Mouse (Mus musculus) heart, embryonic 12.5 days (tissue): ENCODE data around the gene Mmrn1. TPM values are rescaled to one million over a fixed set of nuclear protein-coding genes. Genes with fewer than 3 reads are reported as not detected.
"Not testable (repeated sequence)": the region's sequence is repeated elsewhere in the genome, so short reads cannot be mapped to it uniquely, and the experiment has no call there.

ENCODE experiments used
- ATAC-seq: fragments of 200-750 bp; cut with Nextera tagmentation; 2 replicates; pipeline ENCODE4 v1.8.0; 2017; ENCODE audit warnings: moderate TSS enrichment, moderate library complexity; ENCODE audit not compliant: insufficient number of reproducible peaks, low FRiP score
- H3K27ac ChIP-seq: fragments of 300-500 bp; sonication (generic); 2 replicates; pipeline ENCODE4 v1.5.1; 2016; ENCODE audit warnings: mild to moderate bottlenecking, moderate library complexity; ENCODE audit not compliant: poor library complexity, severe bottlenecking
- H3K27me3 ChIP-seq: fragments of 300-500 bp; sonication (generic); replicated peaks from 2 replicates; pipeline ENCODE4 v1.6.1; 2016; ENCODE audit warnings: mild to moderate bottlenecking, moderate library complexity
- H3K36me3 ChIP-seq: fragments of 300-500 bp; sonication (generic); 2 replicates; pipeline ENCODE4 v1.6.1; 2016; ENCODE audit warnings: mild to moderate bottlenecking, moderate library complexity
- H3K4me1 ChIP-seq: fragments of 300-500 bp; sonication (generic); replicated peaks from 2 replicates; pipeline ENCODE4 v1.6.1; 2016; ENCODE audit warnings: mild to moderate bottlenecking
- H3K4me2 ChIP-seq: fragments of 300-500 bp; sonication (generic); 2 replicates; pipeline ENCODE4 v1.6.1; 2016; ENCODE audit warnings: mild to moderate bottlenecking, moderate library complexity
- H3K4me3 ChIP-seq: fragments of 300-500 bp; sonication (generic); 2 replicates; pipeline ENCODE4 v1.5.1; 2016; ENCODE audit warnings: mild to moderate bottlenecking
- H3K9ac ChIP-seq: fragments of 300-500 bp; sonication (generic); 2 replicates; pipeline ENCODE4 v1.6.1; 2016; ENCODE audit warnings: mild to moderate bottlenecking, moderate library complexity
- H3K9me3 ChIP-seq: fragments of 300-500 bp; sonication (generic); replicated peaks from 2 replicates; pipeline ENCODE4 v1.6.1; 2016; ENCODE audit warnings: mild to moderate bottlenecking, moderate library complexity
- WGBS: fragments of 180-500 bp; shearing (Covaris S2); methylation state at CpG from one replicate; pipeline ENCODE4 v1.1.7; 2016; 5-methylcytosine and 5-hydroxymethylcytosine counted together
- polyA plus RNA-seq: library from polyadenylated mRNA; unstranded; fragments of >200 nt; fragmentation: Nextera tagmentation; extraction: Ambion mirVana; gene quantifications from 2 replicates; pipeline ENCODE4 v1.2.1, GENCODE M21; 2016

The Mmrn1 gene
- 3.0 and 3.6 TPM in 2 replicates for polyA plus RNA-seq

GRCm38 (mm10) chr6:60924676-60925075, at the start of gene Mmrn1:
Gene Mmrn1 (plus strand): TSS chr6:60924976.
- WGBS, result 92% methylated on average over 20 of the region's 20 CpGs
- not testable (repeated sequence) for H3K27ac ChIP-seq, H3K9me3 ChIP-seq, H3K4me1 ChIP-seq, ATAC-seq, H3K9ac ChIP-seq, H3K4me3 ChIP-seq, H3K36me3 ChIP-seq, H3K27me3 ChIP-seq, H3K4me2 ChIP-seq

DNA sequence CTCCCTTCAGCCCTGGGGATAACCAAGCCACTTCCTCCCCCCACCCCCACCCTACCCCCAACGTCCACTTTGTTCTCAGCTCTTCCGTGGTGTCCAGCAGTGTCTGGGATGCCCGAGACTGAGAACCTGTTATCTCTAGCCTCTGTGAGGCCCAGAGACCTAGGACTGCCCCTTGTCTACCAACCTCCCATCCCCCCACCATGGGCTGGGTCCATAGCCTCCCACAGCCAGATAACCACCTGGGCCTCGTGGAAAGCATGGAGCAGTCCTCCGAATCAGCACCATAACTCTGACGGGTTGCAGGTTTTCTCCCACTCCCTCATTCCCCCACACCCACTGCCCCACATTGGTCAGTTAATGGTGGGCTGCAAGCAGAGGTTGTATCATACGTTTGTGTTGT, 44.4 kb upstream of the Mmrn1 start:
- Histone ChIP-seq H3K4me1 (no peaks in the 10 kb centered on the region), H3K9ac (no peak overlapping the region)

GRCm38 (mm10) chr6:60881534-60881933, 43.2 kb upstream of the Mmrn1 start:
- no peaks in the 10 kb centered on the region for H3K9me3 ChIP-seq
- H3K36me3 ChIP-seq, result no peaks in the 10 kb centered on the region
- no peak overlapping the region for H3K4me3 ChIP-seq
- no peaks in the 10 kb centered on the region for H3K27me3 ChIP-seq
- H3K4me1 ChIP-seq, result no peaks in the 10 kb centered on the region
- H3K27ac ChIP-seq, result no peak overlapping the region
- no peak overlapping the region for H3K4me2 ChIP-seq
- no peak overlapping the region for H3K9ac ChIP-seq
- 70% methylated on average over 2 of the region's 2 CpGs for WGBS
- ATAC-seq, result no peak

More for the DNA sequence above, 44.4 kb upstream of the Mmrn1 start:
- WGBS, result 64% methylated on average over 7 of the region's 7 CpGs
- Histone ChIP-seq H3K36me3 (no peaks in the 10 kb centered on the region), H3K27ac (no peak overlapping the region), H3K9me3 (no peaks in the 10 kb centered on the region), H3K4me3 (no peak overlapping the region), H3K4me2 (no peak overlapping the region), H3K27me3 (no peaks in the 10 kb centered on the region)
- ATAC-seq, result 0 out of 2 replicates have a peak, but pooled peaks have one; percentile 25

GRCm38 (mm10) chr6:60907272-60907671, 17.5 kb upstream of the Mmrn1 start:
- no peak overlapping the region for H3K4me3 ChIP-seq
- no peak overlapping the region for H3K4me2 ChIP-seq
- H3K36me3 ChIP-seq, result no peaks in the 10 kb centered on the region
- ATAC-seq, result no peak
- no peaks in the 10 kb centered on the region for H3K4me1 ChIP-seq
- 85% methylated on average over 2 of the region's 2 CpGs for WGBS
- H3K9me3 ChIP-seq, result peaks cover 3% of the 10 kb centered on the region; the same call in 1 of the 2 replicates
- H3K27me3 ChIP-seq, result no peaks in the 10 kb centered on the region
- H3K27ac ChIP-seq, result no peak overlapping the region
- no peak overlapping the region for H3K9ac ChIP-seq

GRCm38 (mm10) chr6:60931364-60931763, 6.6 kb downstream of the Mmrn1 start:
- Histone ChIP-seq H3K4me1 (peaks cover 3% of the 10 kb centered on the region; the same call in 1 of the 2 replicates), H3K27me3 (no peaks in the 10 kb centered on the region), H3K9me3 (no peaks in the 10 kb centered on the region)

DNA sequence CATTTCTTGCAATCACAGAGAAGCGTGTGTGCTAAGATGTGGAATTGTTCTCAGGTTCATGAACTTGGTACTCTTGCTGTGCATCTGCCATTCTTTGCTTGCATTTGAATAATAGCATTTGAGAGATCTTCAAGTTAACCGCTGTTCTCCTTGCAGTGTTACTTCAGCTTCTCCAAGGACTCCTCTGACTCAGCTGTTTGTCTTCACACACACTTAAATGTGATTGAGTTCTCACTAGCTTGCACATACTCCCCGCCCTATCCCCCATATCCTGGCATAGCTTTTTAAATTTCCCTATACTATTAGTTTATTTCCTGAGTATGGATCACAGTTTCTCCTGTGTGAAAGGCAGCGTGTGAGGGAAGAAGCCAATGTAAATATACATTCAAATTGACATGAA, 10.1 kb downstream of the Mmrn1 start:
- Histone ChIP-seq H3K4me1 (peaks cover 3% of the 10 kb centered on the region; the same call in 1 of the 2 replicates), H3K9me3 (no peaks in the 10 kb centered on the region), H3K27ac (no peak overlapping the region), H3K4me2 (no peak overlapping the region), H3K27me3 (no peaks in the 10 kb centered on the region), H3K36me3 (no peaks in the 10 kb centered on the region), H3K9ac (no peak overlapping the region), H3K4me3 (no peak overlapping the region)
- 56% methylated on average over 4 of the region's 4 CpGs for WGBS
- peak; percentile 69; the same call in 1 of the 2 replicates for ATAC-seq

More at GRCm38 (mm10) chr6:60931364-60931763, 6.6 kb downstream of the Mmrn1 start:
- peak; percentile 65 for ATAC-seq
- Histone ChIP-seq H3K36me3 (no peaks in the 10 kb centered on the region), H3K9ac (no peak overlapping the region), H3K4me3 (no peak overlapping the region), H3K4me2 (no peak overlapping the region), H3K27ac (no peak overlapping the region)

DNA sequence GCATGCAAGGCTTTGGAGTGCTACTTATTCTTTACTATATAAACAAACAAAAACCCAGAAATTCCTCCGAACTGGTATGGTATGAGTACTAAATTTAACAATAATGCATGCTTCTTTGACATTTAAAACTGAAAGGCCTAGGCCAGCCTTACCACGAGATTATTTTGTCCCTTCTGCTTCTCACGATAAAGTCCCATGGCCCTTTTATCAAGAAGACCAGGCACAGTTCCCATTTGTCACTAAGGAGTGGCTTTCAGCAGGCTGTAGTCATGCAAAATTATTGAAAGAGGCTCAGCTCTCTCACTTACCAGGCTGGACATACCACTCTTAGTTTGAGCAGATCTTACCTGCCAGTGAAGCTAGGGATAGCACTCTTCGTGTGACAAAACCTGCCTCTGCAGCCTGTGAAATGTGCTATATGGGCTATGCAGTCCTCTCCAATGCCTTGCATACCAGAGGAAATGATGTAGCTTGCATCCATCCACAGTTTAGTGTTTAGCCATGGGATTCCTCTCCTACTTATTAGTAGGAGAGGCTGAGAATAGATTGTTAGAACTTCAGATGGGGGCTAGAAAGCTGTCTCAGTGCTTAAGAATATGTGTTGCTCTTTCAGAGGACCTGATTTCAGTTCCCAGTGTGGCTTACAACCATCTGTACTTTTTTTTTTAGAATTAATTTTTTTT, 10.8 kb downstream of the Mmrn1 start:
- Histone ChIP-seq H3K4me3 (no peak overlapping the region), H3K27ac (peak overlapping the region; percentile 43; the same call in 1 of the 2 replicates)

DNA sequence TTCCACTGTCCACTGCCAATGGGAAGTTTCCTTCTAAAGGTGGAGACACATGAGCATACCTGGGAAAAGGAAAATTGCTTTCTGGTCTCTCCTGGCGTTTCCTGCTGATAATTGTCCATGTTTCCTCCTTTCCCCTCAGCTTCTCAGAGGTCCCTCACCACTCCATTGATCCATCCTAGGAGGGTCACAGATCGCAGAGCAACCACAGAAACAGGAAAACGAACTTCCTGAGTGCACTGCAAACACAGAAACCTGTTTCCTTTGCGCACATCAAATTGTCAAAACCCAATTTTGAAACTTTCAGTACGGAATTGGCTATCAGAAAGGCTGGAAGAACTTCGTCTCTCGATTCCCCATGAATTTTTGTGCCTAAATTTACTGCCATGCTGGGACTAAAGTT, 19.4 kb downstream of the Mmrn1 start:
- no peaks in the 10 kb centered on the region for H3K27me3 ChIP-seq
- H3K4me3 ChIP-seq, result no peak overlapping the region
- H3K27ac ChIP-seq, result no peak overlapping the region
- H3K4me2 ChIP-seq, result no peak overlapping the region
- H3K4me1 ChIP-seq, result no peaks in the 10 kb centered on the region
- 55% methylated on average over 7 of the region's 7 CpGs for WGBS
- H3K9me3 ChIP-seq, result no peaks in the 10 kb centered on the region
- no peak overlapping the region for H3K9ac ChIP-seq
- no peak for ATAC-seq
- H3K36me3 ChIP-seq, result no peaks in the 10 kb centered on the region

More for the DNA sequence above, 10.8 kb downstream of the Mmrn1 start:
- no peak overlapping the region for H3K9ac ChIP-seq
- WGBS, result 38% methylated on average over 4 of the region's 4 CpGs
- peak; percentile 88 for ATAC-seq
- peaks cover 3% of the 10 kb centered on the region; the same call in 1 of the 2 replicates for H3K4me1 ChIP-seq
- H3K27me3 ChIP-seq, result no peaks in the 10 kb centered on the region
- H3K9me3 ChIP-seq, result no peaks in the 10 kb centered on the region
- H3K4me2 ChIP-seq, result 0 out of 2 replicates have a peak overlapping the region, but pooled peaks have one; percentile 7
- H3K36me3 ChIP-seq, result no peaks in the 10 kb centered on the region

DNA sequence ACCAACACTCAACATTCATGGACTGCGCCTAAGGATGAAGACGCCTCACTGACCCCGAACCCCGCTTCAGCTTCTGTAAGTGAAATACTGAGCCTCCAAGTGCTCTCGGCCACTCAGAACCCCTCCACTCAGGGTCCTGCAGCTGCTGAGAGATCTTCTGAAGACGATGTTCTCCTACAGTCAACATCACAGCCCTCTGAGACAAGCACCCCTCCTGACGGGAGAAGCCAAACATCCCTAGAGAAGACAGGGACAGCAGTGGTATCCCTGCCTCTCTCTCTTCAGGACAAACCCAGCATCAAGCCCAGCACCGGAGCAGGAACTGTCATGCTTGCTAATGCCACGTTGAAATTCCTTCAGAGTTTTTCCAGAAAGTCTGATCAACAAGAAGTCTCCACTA, 19.8 kb downstream of the Mmrn1 start:
- 71% methylated on average over 9 of the region's 9 CpGs for WGBS

DNA sequence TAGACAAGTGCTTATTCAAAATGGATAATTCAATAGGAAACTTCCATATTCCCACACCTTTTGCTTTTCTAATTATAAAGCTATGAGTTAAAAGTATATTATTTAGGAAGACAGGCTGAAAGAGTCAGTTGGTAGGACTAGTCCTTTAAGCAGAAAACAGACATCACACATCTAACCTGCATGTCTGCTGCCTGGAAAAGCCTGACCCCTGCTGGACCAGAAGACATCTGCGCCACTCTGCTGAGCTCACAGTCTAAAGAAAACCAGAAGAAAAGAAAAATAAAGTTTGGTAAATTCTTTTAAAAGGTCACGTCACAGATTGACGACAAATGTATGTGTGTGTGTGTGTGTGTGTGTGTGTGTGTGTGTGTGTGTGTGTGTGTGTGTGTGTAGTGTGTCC, 25.6 kb downstream of the Mmrn1 start:
- Histone ChIP-seq H3K4me2 (no peak overlapping the region), H3K9me3 (no peaks in the 10 kb centered on the region), H3K27me3 (no peaks in the 10 kb centered on the region), H3K27ac (no peak overlapping the region), H3K4me3 (no peak overlapping the region), H3K9ac (no peak overlapping the region), H3K4me1 (no peaks in the 10 kb centered on the region), H3K36me3 (no peaks in the 10 kb centered on the region)
- ATAC-seq, result no peak
- WGBS, result 50% methylated on average over 3 of the region's 3 CpGs

More for the DNA sequence above, 19.8 kb downstream of the Mmrn1 start:
- Histone ChIP-seq H3K4me3 (no peak overlapping the region), H3K9me3 (no peaks in the 10 kb centered on the region), H3K9ac (no peak overlapping the region), H3K27me3 (no peaks in the 10 kb centered on the region), H3K4me2 (no peak overlapping the region), H3K4me1 (no peaks in the 10 kb centered on the region), H3K27ac (no peak overlapping the region), H3K36me3 (no peaks in the 10 kb centered on the region)
- no peak for ATAC-seq

DNA sequence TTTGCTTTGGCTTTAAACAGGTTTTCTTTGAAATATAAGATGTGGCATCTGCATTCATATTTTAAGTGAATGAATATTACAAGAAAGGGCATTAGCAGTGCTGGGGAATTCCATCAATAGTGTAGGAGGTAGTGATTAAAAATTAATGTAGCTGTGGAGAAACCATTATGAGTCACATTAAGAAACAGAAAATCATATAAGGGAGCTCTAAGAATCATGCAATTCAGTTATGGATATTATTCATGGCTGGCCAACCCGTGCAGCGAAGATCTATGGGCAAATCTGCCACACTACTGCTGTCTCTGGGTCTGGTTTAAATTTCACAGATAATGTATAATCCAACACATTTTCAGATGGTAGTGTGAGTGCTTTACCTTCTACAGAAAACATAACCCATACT, 36.5 kb downstream of the Mmrn1 start:
- no peaks in the 10 kb centered on the region for H3K36me3 ChIP-seq
- no peaks in the 10 kb centered on the region for H3K9me3 ChIP-seq

GRCm38 (mm10) chr6:60961838-60962237, 37.1 kb downstream of the Mmrn1 start:
- 74% methylated on average over 2 of the region's 2 CpGs for WGBS
- Histone ChIP-seq H3K27ac (no peak overlapping the region), H3K4me1 (no peaks in the 10 kb centered on the region), H3K9ac (no peak overlapping the region), H3K36me3 (no peaks in the 10 kb centered on the region), H3K9me3 (no peaks in the 10 kb centered on the region), H3K4me2 (no peak overlapping the region), H3K4me3 (no peak overlapping the region), H3K27me3 (no peaks in the 10 kb centered on the region)
- ATAC-seq, result no peak

More for the DNA sequence above, 36.5 kb downstream of the Mmrn1 start:
- H3K4me3 ChIP-seq, result no peak overlapping the region
- no peak overlapping the region for H3K9ac ChIP-seq
- H3K4me1 ChIP-seq, result no peaks in the 10 kb centered on the region
- H3K4me2 ChIP-seq, result no peak overlapping the region
- no peak overlapping the region for H3K27ac ChIP-seq
- no peaks in the 10 kb centered on the region for H3K27me3 ChIP-seq
- 88% methylated on average over 2 of the region's 2 CpGs for WGBS
- no peak for ATAC-seq
